Mouse (Mus musculus): Measurements from ENCODE around the gene Gm11564.
"Not testable (repeated sequence)": the region's sequence is repeated elsewhere in the genome, so short reads cannot be mapped to it uniquely, and the experiment has no call there.

The Gm11564 gene

DNA sequence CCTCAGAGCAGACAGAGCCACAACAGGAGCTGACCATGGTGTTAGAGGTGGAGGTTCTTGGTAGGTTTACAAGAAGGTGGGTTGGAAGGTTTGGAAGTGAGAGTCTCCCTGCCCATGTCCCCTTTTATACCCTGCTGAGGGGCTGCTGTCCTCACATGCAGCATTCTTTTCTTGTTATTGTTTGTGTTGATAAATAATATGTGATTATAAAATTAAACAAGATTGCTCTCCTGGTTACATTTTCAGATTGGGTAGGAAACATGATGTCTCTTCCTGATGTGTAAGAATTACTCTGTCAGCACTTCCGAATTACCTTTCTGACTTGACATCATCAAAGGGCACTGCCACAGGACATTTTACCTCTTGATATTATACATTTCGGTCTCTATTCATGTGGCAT is at the start of gene Gm11564:
Gm11564 (minus strand) TSS at position 101 of the 400 bp plus-strand sequence.
- not testable (repeated sequence) for DNase-seq

DNA sequence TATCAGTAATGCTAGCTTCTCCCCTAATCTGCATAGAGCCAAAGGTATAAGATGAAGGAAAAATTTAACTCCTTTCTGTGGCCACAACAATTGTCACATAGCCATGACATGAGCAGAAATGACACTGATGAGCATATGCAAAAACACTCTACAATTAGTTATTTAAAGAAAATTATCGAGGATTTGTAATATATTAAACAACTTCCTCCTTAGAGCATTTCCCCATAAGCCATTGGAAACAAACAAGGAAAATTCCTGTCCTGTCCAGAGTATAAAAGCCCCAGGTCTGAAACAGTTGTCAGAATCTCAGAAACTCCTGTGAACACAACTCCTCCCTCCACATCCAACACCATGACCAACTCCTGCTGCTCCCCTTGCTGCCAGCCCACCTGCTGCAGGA is 48.7 kb upstream of the Gm11564 start, which contains the start of gene Gm11559:
Gm11559 (plus strand) TSS at position 301 of the 400 bp plus-strand sequence.
- not testable (repeated sequence) for DNase-seq

DNA sequence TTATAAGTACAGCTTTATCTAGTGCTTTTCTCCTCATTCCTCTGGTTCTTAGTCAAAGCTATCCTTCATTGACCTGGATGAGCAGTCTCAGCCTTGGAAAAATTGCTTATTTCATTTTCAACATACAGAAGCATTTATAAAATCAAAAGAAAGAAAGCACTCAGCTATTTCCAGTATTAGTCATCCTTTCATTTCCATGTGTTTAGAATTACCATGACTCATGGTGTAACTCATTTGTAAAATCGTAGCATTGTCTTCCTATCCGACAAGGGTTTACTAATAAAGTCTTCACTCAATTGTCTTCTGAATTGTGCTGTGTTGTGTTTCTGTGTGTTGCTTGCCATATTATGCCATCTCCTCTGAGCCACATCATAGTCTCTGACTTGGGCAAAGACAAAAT is 43.3 kb upstream of the Gm11564 start:
- DNase-seq = no peak

DNA sequence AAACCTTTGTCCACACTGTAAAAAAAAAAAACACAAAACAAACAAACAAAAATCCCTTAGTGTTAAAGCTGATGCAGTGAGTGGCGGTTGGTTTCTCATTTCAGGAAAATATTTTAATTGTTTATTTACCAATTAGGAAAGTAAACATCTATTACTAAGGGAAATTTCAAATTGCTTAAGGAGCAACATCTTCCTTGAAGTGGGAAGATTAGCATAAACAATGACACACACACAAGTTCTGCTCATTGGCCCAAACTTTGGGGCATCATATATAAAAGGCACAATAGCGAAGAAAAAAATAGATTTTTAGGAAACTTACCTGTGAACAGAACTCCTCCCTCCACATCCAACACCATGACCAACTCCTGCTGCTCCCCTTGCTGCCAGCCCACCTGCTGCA is 42.2 kb upstream of the Gm11564 start, which contains the start of gene Gm11568:
Gm11568 (plus strand) TSS at position 301 of the 400 bp plus-strand sequence.
- no peak for DNase-seq

DNA sequence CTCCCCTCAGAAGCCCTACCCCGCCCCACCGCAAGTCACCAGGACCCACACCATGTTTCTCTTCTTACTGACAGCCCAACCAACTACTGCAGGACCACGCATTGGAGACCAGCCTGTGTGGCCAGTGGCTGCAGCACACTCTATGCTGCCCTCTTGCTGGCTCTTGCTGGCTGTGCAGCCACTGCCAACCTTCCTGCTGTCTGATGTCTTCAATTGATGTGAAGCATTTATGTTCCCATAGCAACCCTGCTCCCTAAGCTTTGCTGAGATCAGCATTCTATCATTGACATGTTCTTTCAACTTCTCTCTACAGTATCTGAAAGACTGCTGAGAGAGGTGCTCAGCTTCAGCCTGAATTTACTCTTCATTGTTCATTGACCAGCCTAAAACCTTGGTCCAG is 38.7 kb upstream of the Gm11564 start:
- DNase-seq = peak; percentile 1

DNA sequence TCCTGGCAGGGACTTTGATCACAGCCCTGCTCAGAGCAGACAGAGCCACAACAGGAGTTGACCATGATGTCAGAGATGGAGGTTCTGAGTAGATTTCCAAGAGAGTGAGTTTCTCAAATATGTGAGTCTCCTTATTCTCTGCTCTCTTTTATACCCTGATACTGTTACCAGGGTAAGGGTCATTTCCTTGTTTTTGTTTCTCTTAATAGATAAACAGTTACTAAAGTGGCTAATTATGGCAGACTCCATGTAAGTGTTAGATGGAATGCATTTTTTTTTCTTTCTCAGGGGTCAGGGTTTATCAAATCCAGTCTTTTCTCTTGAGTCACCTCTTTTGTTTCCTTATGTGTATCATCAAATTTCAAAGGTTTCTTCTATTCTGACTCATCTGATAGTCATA is 36.0 kb upstream of the Gm11564 start, which contains the start of gene Krtap4-16:
Krtap4-16 (minus strand) TSS at position 101 of the 400 bp plus-strand sequence.
- no peak for DNase-seq

DNA sequence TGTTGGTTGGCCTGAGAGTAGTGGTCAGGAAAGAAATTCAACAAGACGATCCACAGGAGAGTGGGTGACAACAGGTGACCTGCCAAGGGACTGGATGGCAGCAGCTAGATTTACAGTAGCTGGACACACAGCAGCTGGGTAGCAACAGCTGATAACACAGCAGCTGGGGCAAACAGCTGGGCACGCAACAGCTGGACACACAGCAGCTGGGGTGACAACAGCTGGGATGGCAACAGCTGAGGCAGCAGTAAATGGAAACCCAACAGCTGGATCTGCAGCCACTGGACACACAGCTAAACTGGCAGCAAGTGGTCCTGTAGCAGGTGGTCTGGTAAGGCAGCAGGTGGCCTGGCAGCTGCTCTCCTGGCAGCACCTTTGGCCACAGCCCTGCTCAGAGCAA is 31.3 kb upstream of the Gm11564 start:
- no peak for DNase-seq

DNA sequence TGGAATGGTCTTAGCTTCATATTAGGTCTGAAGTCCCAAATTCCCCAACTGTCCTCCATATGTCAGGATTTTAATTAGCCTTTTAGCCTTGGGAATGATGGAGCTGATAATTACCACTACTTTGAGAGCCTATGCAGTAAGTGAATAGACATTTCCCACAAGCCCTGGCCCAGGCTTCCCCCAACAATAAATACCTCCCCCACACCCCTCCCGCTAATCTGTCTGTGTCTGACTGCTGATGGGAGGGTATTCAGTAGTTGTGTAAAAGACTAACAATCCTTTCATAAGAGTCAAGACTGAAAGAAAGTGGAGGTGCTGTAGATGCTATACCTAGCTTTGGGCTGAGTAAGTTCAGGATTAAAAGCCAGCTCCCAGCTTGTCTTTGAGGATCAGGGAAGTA is 26.7 kb upstream of the Gm11564 start:
- no peak for DNase-seq

DNA sequence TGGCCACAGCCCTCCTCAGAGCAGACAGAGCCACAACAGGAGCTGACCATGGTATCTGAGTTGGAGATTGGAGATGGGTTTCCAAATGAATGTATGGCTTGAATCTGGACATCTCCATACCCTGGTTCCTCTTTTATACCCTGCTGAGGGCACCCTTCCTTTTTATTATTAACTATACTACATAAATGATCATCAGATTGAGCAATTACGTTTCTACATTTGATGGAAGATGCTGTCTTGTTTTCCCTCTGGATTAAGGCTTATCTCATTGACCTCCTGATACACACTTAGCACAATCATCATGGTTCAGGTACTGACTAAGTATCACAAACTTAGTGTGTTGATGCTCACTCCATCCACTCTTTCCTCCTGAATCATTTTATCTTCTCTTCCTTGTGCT is 22.5 kb upstream of the Gm11564 start, which contains the start of gene 2300003K06Rik:
2300003K06Rik (minus strand) TSS at position 101 of the 400 bp plus-strand sequence.
- no peak for DNase-seq

DNA sequence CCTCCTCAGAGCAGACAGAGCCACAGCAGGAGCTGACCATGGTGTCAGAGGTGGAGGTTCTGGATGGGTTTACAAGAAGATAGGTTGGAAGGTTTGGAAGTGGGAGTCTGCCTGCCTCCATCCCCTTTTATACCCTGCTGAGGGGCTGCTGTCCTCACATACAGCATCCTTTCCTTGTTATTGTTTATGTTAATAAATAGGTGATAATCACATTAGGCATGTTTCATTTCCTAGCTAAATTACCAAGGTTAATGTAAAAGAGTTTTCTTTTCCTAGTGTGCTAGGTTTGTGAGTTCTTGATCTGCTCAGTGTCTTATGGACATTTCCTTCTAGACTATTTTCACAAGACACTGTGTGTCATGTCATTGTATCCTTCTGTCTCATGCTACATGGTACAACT is 5.7 kb downstream of the Gm11564 start, which contains the start of gene Krtap4-13:
Krtap4-13 (minus strand) TSS at position 101 of the 400 bp plus-strand sequence.
- DNase-seq = not testable (repeated sequence)

DNA sequence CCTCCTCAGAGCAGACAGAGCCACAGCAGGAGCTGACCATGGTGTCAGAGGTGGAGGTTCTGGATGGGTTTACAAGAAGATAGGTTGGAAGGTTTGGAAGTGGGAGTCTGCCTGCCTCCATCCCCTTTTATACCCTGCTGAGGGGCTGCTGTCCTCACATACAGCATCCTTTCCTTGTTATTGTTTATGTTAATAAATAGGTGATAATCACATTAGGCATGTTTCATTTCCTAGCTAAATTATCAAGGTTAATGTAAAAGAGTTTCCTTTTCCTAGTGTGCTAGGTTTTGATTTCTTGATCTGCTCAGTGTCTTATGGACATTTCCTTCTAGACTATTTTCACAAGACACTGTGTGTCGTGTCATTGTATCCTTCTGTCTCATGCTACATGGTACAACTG is 11.1 kb downstream of the Gm11564 start, which contains the start of gene Gm11554:
Gm11554 (minus strand) TSS at position 101 of the 400 bp plus-strand sequence.
- not testable (repeated sequence) for DNase-seq

DNA sequence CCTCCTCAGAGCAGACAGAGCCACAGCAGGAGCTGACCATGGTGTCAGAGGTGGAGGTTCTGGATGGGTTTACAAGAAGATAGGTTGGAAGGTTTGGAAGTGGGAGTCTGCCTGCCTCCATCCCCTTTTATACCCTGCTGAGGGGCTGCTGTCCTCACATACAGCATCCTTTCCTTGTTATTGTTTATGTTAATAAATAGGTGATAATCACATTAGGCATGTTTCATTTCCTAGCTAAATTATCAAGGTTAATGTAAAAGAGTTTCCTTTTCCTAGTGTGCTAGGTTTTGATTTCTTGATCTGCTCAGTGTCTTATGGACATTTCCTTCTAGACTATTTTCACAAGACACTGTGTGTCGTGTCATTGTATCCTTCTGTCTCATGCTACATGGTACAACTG is 16.6 kb downstream of the Gm11564 start, which contains the start of gene Gm11569:
Gm11569 (minus strand) TSS at position 101 of the 400 bp plus-strand sequence.
- DNase-seq = not testable (repeated sequence)

DNA sequence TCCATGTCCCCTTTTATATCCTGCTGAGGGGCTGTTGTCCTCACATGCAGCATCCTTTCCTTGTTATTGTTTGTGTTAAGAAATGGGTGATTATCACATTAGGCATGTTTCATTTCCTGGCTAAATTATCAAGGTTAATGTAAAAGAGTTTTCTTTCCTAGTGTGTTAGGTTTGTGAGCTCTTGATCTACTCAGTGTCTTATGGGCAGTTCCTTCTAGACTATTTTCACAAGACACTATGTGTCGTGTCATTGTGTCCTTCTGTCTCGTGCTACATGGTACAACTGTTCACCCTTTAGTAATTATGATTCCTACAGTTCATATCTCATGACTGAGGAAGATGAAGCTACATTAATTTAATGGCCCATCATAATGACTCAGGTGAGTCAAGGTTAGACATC is 22.1 kb downstream of the Gm11564 start, which contains the start of gene Gm11596:
Gm11596 (minus strand) TSS at position 101 of the 400 bp plus-strand sequence.
- DNase-seq = no peak

DNA sequence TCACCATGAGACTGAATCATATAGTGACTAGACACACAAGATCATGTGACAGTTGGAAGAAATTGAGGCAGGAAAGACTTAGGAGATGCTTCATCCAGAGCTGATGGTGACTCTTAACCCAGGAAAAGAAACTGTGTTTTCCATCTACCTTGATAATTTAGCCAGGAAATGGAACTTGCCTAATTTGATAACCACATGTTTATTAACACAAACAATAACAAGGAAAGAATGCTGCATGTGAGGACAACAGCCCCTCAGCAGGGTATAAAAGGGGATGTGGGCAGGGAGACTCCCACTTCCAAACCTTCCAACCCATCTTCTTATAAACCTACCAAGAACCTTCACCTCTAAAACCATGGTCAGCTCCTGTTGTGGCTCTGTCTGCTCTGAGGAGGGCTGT is 30.6 kb downstream of the Gm11564 start, which contains the start of gene Krtap4-9:
Krtap4-9 (plus strand) TSS at position 301 of the 400 bp plus-strand sequence.
- DNase-seq = not testable (repeated sequence)

DNA sequence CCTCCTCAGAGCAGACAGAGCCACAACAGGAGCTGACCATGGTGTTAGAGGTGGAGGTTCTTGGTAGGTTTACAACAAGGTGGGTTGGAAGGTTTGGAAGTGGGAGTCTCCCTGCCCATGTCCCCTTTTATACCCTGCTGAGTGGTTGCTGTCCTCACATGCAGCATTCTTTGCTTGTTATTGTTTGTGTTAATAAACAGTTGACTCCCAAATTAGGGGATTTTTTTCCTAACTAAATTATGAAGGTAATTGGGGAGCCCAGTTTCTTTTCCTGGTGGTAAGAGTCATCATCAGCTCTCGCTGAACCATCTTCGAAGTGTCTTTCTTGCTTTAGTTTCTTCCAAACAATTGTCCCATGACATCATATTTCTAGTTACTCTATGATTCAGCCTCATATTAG is 34.9 kb downstream of the Gm11564 start, which contains the start of gene Krtap4-8:
Krtap4-8 (minus strand) TSS at position 101 of the 400 bp plus-strand sequence.
- no peak for DNase-seq

DNA sequence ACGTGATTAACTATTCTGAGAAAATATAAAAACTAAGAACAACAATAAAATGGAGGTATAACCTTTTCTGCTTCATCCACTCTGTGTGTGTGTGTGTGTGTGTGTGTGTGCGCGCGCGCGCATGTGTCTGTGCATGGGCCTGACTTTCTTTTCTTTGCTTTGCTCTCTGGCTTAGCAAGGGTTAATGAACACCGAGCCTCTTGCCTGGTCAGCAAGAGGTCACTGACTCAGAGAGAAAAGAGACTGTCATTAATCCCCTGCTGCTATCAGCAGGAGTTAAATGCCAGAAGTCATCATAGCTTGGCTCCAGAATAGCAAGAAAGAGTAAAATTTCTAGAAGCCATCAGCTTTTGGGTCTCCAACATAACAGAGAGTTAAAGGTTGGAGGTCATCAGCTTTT is 37.1 kb downstream of the Gm11564 start:
- no peak for DNase-seq

DNA sequence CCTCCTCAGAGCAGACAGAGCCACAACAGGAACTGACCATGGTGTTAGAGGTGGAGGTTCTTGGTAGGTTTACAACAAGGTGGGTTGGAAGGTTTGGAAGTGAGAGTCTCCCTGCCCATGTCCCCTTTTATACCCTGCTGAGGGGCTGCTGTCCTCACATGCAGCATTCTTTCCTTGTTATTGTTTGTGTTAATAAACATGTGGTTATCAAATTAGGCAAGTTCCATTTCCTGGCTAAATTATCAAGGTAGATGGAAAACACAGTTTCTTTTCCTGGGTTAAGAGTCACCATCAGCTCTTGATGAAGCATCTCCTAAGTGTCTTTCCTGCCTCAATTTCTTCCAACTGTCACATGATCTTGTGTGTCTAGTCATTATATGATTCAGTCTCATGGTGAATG is 42.7 kb downstream of the Gm11564 start, which contains the start of gene Gm11595:
Gm11595 (minus strand) TSS at position 101 of the 400 bp plus-strand sequence.
- not testable (repeated sequence) for DNase-seq

DNA sequence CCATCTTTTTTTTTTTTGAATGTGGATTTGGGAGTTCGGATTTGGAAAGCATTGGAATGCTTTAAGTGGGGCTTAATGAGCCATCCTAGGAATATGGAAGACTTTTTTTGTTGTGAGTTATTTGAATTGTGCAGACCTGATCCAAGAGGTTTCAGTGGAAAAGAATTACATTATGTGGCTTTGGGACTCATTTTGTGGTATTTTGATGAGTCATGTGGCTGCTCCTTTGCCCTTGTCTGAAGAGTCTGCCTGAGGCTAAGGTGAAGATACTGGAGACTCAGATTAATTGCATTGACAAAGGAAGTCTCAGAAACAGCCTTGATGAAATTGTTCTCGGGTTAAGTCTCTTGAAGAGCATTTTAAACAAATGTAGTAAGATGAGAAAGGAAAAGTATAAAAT is 47.1 kb downstream of the Gm11564 start:
- DNase-seq = no peak
